Mouse (Mus musculus): ENCODE measurements around the gene Samd3. TPM values are rescaled to one million over a fixed set of nuclear protein-coding genes. Genes with fewer than 3 reads are reported as not detected.

Samd3 gene
- polyA plus RNA-seq (2012; rRNA removed): 0.09 and 0.22 TPM in 2 replicates

DNA sequence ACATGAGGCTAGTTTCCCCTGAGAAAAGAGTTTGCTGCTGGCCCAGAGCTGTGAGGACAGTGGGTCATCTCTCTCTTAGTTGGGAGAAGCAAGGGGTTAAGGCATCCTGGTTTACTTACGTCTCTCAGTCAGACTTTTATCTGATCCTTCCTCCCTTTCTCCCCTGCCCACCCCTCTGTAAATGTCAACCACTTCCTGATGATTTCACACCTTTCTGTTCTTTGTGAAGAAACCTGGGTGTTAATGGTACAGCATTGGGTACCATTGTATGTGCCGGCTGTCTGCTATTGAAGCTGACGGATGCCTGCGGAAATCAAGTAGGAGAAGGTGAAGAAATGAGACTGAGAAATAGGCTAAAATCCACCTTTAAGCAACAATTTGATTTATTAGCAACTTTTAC is at the start of gene Samd3:
Gene Samd3, plus strand, starts transcription at position 220 of the 400 bp plus-strand sequence.
- DNase-seq (ENCODE audit: low read depth): no peak

DNA sequence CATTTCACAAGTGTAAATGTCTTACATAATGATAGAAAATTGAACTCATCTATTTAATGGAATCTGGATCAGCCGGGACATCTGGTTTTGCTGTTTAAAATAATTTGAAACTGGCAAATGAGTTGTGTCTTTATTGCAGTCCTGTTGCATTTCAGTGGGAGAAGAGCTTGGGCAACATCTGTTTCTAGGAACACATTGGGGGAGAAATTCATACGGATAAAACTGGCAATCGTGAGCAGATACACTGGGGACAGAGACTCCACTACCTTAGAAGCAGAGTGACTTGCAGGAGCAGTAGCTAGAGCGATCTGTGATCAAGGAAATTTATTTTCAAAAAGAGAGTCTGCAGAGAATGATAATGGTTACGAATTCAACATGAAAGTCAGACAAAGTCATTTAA is 44.2 kb upstream of the Samd3 start:
- no peak for DNase-seq (ENCODE audit: low read depth)

DNA sequence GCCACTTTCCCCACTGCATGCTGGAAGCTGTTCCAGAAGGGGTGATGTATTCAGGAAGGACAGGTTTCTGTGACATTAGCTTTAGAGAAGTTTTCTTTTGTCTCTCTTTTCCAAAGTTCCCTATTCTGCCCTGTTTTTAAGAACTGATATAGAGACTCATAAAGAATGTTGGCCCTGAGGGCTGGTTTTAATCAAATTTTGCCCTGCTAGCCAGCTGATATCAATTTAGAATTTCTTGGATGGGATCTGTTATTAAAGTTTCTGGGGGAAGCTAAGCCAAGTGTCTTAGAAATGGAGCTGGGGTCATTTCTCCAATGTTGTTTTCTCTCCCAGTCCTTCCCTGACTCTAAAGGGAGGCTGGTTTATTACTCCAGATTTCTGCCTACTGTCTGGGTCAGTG is 38.7 kb upstream of the Samd3 start:
- no peak for DNase-seq (ENCODE audit: low read depth)

DNA sequence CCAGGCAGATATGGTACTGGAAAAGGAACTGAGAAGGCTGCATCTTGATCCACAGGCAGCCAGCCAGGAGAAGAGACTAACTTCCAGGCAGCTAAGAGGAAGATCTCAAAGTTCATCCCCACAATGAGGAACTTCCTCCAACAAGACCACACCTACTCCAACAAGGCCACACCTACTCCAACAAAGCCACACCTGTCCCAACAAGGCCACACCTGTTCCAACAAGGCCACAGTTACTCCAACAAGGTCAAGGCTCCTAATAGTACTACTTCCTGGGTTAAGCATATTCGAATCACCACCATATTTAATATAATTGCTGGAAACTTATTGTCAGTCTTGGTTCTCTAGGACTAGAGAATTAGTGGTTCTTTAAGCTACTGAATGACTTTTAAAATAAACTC is 34.6 kb upstream of the Samd3 start:
- no peak for DNase-seq (ENCODE audit: low read depth)

DNA sequence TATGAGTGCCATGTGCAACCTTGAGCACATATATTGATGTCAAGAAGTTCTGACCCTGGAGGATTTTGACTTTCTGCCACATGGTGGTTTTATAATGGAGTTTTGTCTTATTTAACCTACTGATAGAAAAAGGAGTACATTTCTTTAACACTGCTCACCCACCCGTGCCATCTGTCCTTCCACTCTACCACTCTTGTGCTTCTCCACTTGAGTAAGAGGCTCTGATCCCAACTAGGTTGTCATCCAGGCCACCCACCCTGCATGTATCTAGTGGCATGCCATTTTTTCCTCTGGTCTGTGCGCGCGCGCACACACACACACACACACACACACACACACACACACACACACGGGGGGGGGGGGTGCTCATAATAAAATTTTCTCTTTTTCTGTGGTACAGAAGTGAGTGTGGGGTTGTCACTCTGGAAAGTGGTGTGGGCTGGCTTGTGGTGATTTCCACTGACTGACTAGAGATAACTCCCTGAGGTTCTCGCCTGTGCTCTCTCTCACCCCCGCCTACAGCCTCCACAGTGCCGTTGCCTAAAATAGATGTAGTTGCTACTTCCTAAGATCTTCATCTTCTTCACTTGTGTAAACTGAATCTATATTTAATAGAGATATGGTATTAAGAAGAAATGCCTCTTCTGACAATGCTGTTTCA is 26.7 kb upstream of the Samd3 start:
- no peak for DNase-seq (ENCODE audit: low read depth)

DNA sequence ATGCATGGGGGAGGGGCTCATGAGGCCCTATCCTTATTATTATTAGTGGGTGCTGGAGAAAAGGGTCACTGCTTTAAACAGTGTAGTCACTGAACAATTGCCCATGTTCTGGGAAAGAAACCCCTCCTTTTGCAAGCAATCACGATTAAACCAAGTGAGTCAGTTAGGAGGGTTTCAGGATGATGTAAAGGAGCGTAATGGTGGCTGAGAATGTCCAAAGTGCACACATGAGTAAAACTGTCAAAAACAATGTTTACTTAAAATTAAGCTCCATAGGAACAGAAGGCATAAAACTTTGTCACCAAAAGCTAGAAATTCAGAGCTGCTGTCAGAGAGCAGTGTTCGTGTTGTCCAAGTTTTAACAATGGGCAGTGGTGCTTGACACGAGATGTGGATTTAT is 8.8 kb upstream of the Samd3 start:
- DNase-seq (ENCODE audit: low read depth): no peak

DNA sequence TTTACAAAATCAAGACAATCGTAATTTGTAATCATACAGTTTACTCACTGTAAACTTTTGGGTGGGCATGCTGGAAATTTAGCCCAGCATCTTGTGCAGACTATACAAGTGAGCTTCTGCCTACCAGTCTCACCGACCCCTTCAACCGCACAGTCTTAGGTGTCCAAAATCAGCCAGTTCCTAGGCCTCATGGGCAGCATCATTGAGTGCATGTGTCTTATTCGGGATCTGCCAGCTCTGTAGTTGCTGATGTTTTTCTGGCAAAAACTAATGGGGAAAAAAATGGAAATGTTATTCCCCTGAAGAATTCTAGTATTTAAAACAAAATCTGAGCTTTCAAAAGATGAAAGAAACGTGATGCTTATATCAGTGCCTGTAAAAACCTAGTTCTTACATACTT is 3.3 kb upstream of the Samd3 start:
- no peak for DNase-seq (ENCODE audit: low read depth)

DNA sequence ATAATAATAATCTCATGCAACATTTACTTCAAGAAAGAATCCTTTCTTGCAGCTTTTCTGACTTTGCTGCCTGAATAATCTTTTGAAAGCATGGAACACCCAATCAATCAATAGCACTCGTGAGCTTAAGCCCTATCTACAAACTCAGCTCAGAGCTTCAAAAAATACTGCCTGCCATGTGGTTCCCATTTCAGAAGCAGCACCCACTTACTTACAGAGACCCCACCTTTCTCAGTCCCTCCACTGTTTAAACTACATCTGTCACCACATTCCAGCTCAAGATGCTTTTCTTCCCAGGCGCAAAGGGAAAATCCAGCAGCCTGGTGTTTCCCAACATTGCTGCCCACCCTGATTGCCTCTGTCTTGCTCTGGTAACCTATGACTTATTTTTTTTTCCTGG is 2.8 kb upstream of the Samd3 start:
- no peak for DNase-seq (ENCODE audit: low read depth)

DNA sequence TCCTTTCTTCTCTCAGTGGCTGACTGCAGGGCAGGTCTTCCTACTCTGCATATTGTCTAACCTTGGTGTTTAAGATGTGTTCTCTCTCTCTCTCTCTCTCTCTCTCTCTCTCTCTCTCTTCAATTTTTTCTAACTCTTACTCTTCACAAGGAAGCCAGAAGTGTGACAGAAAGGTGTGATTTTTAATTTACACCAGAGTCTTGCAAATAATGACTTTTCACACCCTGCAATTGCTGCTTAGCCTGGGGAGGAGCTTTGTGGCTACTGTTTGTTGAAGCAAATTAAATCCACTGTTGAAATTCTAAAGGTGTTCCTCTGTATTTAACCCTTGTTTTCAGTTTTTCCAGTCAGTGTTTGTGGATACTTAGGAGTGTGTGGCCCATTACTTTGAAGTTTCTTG is 1.3 kb upstream of the Samd3 start:
- no peak for DNase-seq (ENCODE audit: low read depth)

DNA sequence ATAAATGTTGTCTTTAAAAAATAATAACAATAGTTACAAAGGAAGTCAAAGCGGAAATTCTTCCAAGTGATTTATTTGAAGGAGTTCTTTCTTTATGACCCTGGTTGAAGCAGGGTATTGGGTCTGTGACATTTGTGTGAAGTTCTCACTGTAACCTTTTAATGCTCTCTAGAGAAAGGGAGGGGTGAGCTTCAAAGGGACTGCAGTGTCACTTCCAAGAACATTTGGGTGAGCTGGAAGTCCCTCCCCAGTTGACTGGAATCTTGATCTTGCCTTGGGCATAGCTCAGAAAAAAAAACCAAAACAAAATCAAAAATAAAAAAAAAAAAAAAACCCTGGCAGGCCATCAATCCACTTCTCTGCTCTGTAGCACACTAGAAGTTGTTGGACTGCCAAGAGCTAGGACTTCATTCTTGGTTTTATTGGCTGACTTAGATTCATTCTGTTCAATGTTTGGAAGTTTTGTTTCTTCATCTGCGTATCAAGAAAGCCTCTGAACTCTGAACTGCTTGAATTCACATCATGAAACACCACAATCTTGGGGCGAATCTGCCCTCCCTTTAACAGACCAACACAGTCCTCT is 2.7 kb downstream of the Samd3 start:
- no peak for DNase-seq (ENCODE audit: low read depth)

DNA sequence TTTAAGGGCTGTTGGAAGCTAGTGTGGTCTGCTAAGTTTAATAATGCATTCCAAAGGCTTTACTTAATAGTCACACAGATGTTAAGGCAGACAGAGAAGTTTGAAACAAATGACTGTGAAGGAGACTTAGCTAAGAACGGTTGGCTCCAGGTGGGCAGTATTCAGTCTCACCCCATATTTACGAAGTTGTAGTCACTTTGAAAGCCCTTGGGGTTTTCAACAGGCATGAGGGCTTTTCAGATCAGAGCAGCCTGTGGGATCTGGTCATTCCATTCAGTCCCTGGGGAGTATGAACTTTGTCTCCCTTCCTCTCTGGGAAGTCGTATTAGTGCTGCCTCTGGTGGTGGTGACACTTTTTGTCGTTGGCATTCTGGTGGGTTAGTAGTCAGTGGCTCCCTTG is 9.1 kb downstream of the Samd3 start:
- DNase-seq (ENCODE audit: low read depth): no peak

DNA sequence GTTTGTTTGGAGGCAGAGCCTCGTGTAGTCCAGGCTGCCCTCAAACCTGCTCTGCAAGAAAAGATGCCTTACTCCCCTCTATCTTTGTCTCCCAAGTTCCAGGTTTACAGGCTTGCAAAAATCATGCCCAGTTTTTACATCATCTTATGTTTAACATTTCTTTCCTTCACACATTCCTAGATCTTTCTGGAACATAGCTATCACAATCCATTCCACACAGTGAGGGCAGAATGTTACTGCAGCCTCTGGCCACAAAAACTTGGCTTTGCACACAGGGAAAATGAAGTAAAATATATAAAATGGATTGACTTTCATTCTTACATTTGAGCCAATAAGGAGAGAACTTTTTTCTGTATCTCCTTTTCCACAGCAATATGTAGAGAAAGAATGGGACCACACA is 9.6 kb downstream of the Samd3 start:
- no peak for DNase-seq (ENCODE audit: low read depth)

DNA sequence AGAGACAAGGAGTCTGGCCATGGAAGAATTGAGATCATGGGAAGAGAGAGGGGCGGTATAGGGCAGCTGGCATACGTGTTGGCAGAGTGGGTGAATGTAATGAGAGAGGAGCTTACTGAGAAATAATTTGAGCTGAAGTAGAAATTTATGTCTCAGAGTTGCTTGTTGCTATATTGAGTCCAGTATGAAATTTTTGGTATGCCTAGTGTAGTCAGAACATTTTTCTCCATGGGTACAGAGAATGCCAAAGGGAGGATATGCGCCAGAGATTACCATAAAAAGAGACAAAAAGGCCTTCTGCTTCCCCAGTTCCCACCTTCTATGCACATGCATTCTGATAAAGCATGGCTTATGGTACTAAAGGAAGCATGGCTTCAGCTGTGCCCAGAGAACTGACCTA is 13.7 kb downstream of the Samd3 start:
- DNase-seq (ENCODE audit: low read depth): no peak

DNA sequence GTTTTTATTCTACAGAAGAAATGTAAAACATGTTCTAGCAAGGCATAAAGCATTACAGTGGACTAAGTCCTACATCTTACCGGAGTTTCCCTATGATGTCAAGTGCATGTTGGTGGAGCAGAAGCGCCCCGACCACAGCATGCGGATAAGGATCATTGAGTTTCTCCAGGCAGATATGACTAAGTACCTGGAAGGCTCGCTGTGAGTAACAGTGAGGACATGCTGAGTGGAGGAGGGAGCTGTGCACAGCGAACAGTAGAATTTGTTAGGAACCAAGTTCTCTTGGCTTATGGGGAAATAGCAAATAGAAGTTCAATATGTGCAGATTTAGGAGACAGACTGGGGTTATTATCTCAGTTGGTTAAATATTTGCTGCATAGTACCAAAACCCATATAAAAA is 15.0 kb downstream of the Samd3 start:
- no peak for DNase-seq (ENCODE audit: low read depth)

DNA sequence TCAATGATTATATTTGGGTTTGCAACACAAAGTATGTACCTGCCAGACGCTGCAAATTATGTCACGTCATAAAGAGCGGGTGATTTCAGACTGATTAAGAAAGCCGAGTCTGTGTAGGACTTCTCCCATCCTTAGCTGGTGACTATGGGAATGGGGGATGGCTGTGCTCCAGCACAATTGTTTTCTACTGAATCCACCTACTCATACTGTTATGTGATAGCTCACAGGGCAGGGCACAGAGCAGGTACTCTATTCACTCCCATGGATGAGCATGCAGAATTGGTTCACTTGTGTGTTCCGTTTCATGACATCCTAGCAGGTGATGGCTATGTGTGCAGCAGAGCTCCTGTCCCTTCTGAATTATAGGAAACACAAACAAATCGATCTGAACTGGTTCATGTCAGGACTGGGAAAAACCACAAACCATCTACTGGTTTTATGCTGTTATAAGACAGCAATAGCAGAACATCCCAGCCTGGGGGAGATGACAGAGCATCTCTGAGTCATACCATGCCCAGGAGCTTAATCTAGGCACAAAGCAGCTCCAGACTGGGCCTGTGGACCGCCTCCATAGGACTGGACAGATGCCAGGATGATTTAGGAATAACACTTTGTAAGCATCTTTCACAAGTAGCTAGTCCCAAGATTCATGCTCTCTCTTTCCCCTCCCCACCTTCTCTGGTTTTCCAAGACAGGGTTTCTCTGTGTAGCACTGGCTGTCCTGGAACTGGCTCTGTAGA is 20.1 kb downstream of the Samd3 start:
- DNase-seq (ENCODE audit: low read depth): peak; percentile 20

DNA sequence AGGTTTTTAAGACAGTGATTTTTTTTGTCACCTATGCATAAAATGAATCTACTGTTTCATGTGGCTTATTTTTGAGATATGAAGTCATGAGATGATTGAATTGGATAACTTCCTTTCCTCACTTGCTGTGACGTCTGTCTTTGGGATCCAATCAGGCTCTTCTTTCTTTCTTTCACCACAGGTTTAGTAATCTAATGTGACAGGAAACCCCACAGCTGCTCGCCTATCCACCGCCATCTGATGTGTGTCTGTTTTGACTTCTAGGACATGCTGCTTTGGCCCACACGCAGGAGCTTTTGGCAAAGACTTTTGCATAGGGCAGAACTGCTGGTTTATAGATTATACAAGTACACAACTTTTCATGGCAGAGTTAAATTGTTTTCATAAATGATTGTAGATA is 30.4 kb downstream of the Samd3 start:
- no peak for DNase-seq (ENCODE audit: low read depth)

DNA sequence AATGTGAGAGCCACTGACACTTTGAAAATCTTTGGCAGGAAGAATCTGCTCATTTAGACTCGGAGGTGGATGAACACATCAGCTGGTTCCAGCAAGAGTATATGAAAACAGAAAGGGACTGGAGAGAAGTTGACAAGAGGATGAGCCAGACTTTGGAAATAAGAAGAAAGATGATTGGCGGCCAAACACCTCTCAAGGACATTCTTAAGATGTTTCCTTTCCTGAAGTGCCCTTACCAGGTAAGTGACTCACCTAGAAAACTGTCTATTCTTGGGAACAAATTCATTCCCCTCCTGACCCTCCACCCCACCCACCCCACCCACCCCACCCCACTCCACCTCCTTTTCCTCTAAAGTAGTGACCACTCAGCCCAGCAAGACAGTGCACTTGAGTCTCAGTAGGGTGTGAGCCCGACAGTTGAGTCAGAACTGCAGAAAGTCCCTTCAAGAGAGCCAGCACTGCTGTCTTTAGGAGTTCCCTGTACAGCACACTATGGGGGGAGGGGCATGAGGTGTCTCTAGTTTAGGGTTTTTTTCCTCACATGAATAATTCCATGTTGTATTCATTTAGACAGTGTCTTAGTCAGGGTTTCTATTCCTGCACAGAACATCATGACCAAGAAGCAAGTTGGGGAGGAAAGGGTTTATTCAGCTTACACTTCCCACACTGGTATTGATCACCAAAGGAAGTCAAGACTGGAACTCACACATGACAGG is 34.4 kb downstream of the Samd3 start:
- no peak for DNase-seq (ENCODE audit: low read depth)

DNA sequence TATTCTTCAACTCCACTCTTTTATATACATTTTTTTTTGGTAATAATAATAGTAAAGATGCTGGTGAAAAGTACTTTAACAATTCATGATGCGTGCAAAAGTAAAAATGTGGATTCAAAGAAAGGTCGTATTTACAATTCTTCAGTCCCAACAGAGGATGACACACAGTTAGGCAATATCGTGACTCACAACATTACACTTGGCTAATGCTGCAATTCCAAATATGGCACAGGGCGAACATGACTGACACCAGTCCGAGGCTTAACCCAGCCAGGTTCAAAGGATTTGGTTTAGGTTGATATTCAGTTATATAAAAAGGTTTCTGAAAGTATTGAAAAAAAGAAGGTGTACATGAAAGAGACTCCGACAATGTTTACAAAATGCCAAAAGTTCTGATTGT is 45.9 kb downstream of the Samd3 start:
- DNase-seq (ENCODE audit: low read depth): no peak

DNA sequence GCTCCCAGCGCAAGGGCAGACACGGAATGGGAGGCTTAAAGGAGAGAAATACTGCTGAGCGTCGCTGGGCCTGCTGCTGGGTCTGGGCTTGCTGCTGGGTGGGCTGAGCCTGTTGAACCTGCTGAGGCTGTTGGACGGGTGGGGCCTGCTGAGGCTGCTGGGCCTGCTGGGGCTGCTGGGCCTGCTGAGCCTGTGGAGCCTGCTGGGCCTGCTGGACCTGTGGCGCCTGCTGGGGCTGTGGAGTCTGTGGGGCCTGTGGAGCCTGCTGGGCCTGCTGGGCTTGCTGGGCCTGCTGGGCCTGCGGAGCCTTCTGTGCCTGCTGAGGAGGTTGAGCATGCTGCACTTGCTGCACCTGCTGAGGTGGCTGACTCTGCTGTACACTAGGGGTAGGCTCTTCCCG is 50.5 kb downstream of the Samd3 start:
- DNase-seq (ENCODE audit: low read depth): no peak

DNA sequence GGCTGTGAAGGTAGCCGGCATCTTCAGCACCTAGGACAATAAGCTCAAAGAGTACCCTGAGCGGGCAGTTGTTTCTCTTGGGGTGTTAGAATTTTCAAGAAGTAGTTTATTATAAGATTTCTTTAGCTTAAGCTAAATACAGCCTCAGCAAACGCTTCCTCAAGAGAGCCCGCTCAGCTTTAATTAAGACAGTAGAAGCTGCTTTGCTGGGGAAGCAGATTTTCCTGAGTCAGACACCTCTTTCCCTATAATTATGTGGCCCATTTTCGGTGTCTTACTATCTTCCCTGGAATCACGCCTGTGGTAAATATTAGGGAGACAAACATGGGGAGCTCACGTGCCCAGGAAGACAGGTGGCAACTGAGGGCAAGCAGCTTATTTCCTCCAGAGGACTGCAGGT is 57.6 kb downstream of the Samd3 start:
- no peak for DNase-seq (ENCODE audit: low read depth)

DNA sequence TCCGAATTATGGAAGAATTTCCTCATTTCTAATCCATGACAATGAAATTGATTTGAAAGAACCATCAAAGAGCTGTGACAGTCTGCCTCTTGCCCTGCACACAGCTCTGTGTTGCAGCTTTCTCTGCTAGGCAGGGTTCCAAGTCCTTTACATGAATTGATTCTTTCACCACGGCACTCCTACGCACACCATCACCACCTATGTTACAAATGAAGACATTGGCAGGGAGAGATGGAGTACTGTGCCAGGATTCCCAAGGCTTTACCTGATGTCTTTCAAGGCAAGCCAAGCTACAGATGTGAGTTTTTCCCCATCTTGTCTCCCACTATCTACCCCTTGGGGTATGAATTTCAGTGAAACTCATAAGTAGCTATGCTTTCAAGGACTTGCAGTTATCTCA is 67.7 kb downstream of the Samd3 start:
- DNase-seq (ENCODE audit: low read depth): peak; percentile 98

DNA sequence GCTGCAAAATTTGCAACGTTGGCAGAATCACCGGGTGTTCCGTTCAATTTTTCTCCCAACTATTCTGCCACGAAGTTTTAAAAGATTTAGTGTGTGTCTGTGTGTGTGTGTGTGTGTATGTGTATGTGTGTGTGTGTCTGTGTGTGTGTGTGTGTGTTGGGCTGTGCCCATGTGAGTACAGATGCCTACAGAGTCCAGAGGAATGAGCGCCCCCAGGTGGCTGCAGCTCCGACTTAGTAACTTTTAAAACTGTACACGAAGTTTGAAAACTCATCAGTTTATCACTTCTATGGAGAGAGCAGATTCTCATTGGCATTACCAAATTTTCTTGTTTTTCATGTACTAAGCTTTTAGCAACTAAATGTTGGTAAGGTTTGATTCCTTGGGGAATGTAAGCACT is 68.1 kb downstream of the Samd3 start:
- DNase-seq (ENCODE audit: low read depth): no peak

DNA sequence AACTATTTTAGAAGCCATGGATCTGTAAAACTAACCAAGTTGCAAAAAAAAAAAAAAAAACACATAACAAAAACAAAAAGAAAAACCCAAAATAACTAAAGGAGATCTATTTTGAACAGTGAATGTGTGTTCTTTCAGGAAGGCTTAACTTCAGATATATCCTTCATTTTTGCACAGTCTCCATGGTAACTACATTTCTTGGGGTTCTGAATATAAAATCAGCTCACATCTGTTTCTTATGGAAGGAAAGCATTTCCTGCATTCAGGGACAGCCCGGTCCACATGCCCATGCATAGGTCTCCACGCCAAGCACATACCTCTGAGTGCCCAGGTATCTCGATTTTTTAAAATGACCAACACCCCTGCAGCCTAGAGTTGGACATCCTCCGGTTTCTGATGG is 72.8 kb downstream of the Samd3 start:
- no peak for DNase-seq (ENCODE audit: low read depth)
